Mouse (Mus musculus) ovary, adult 18-20 months (tissue): ENCODE results near the gene Sap30bp.

ENCODE experiments used
- DNase-seq: peaks from one replicate; pipeline ENCODE4 v3.0.0; 2022; ENCODE audit warnings: low spot score, mixed read lengths

The Sap30bp gene

GRCm38 (mm10) chr11:115906116-115906515, 27.0 kb upstream of the Sap30bp start:
- no peak for DNase-seq

GRCm38 (mm10) chr11:115906521-115906920, 26.6 kb upstream of the Sap30bp start:
- no peak for DNase-seq

GRCm38 (mm10) chr11:115911134-115911561, 21.9 kb upstream of the Sap30bp start:
- DNase-seq = no peak

GRCm38 (mm10) chr11:115911632-115912376, 21.3 kb upstream of the Sap30bp start, which contains the start of gene Smim6:
TSS of gene Smim6 (plus strand) at chr11:115912017.
- no peak for DNase-seq

- no peak for DNase-seq
These were observed 16.5 kb upstream of the Sap30bp start for GRCm38 (mm10) chr11:115916579-115916978.

GRCm38 (mm10) chr11:115918637-115919036, 14.4 kb upstream of the Sap30bp start:
- no peak for DNase-seq

GRCm38 (mm10) chr11:115919073-115919472, 14.0 kb upstream of the Sap30bp start:
- DNase-seq = no peak

GRCm38 (mm10) chr11:115920110-115920818, 12.8 kb upstream of the Sap30bp start:
- DNase-seq = no peak

- no peak for DNase-seq
These were observed 11.1 kb upstream of the Sap30bp start for GRCm38 (mm10) chr11:115921986-115922385.

- DNase-seq = no peak
These were observed 4.1 kb upstream of the Sap30bp start for GRCm38 (mm10) chr11:115929031-115929430.

GRCm38 (mm10) chr11:115929818-115930217, 3.3 kb upstream of the Sap30bp start:
- DNase-seq = no peak

- no peak for DNase-seq
These were observed 1.8 kb upstream of the Sap30bp start for GRCm38 (mm10) chr11:115931235-115931634.

GRCm38 (mm10) chr11:115933747-115934110, 647 bp downstream of the Sap30bp start:
- no peak for DNase-seq

- no peak for DNase-seq
These were observed 6.7 kb downstream of the Sap30bp start for GRCm38 (mm10) chr11:115939690-115940329.

- no peak for DNase-seq
These were observed 8.9 kb downstream of the Sap30bp start for GRCm38 (mm10) chr11:115941980-115942379.

GRCm38 (mm10) chr11:115945247-115945646, 12.2 kb downstream of the Sap30bp start:
- no peak for DNase-seq

- no peak for DNase-seq
These were observed 13.2 kb downstream of the Sap30bp start for GRCm38 (mm10) chr11:115946221-115946828.

- no peak for DNase-seq
These were observed 15.2 kb downstream of the Sap30bp start for GRCm38 (mm10) chr11:115948316-115948715.

- DNase-seq = no peak
These were observed 17.6 kb downstream of the Sap30bp start for GRCm38 (mm10) chr11:115950719-115951118.

GRCm38 (mm10) chr11:115954712-115955111, 21.6 kb downstream of the Sap30bp start:
- no peak for DNase-seq

GRCm38 (mm10) chr11:115955195-115955858, 22.2 kb downstream of the Sap30bp start:
- no peak for DNase-seq

- DNase-seq = no peak
These were observed 23.4 kb downstream of the Sap30bp start for GRCm38 (mm10) chr11:115956453-115956852.
